Mouse (Mus musculus): ENCODE data around the gene Gm9844. TPM values are rescaled to one million over a fixed set of nuclear protein-coding genes. Genes with fewer than 3 reads are reported as not detected.

Gene Gm9844
- polyA plus RNA-seq, 1 experiment from 2014 or later, result 20.8 TPM

- Histone ChIP-seq H3K27ac (ENCODE audit: low read length) (no peak overlapping the region), H3K4me1 (ENCODE audit: control insufficient read depth, insufficient read depth, low read length) (no peaks in the 10 kb centered on the region), H3K9ac (ENCODE audit: low read length) (no peak overlapping the region), H3K4me2 (ENCODE audit: low read depth, low read length) (no peak overlapping the region), H3K36me3 (ENCODE audit: control insufficient read depth, insufficient read depth) (no peaks in the 10 kb centered on the region), H3K9me3 (replicated peaks; ENCODE audit: control insufficient read depth, low read length) (no peaks in the 10 kb centered on the region), H3K4me3 (ENCODE audit: low read length) (no peak overlapping the region), H3K27me3 (ENCODE audit: control insufficient read depth, insufficient read depth, low read length) (no peaks in the 10 kb centered on the region)
- no peak for ATAC-seq (replicated peaks; ENCODE audit: extremely low read depth, insufficient read depth, low FRiP score)
- 43% methylated on average over 6 of the region's 6 CpGs for WGBS
Measured at GRCm38 (mm10) chr7:24856460-24857120, 5.4 kb upstream of the Gm9844 start.

GRCm38 (mm10) chr7:24859234-24859633 lies 2.8 kb upstream of the Gm9844 start:
- no peaks in the 10 kb centered on the region for H3K36me3 ChIP-seq (ENCODE audit: control insufficient read depth, insufficient read depth)
- no peaks in the 10 kb centered on the region for H3K9me3 ChIP-seq (replicated peaks; ENCODE audit: control insufficient read depth, low read length)
- no peaks in the 10 kb centered on the region for H3K27me3 ChIP-seq (ENCODE audit: control insufficient read depth, insufficient read depth, low read length)
- no peak for ATAC-seq (replicated peaks; ENCODE audit: extremely low read depth, insufficient read depth, low FRiP score)
- no peak overlapping the region for H3K4me3 ChIP-seq (ENCODE audit: low read length)
- no peak overlapping the region for H3K4me2 ChIP-seq (ENCODE audit: low read depth, low read length)
- no peak overlapping the region for H3K27ac ChIP-seq (ENCODE audit: low read length)
- no peak overlapping the region for H3K9ac ChIP-seq (ENCODE audit: low read length)
- no peaks in the 10 kb centered on the region for H3K4me1 ChIP-seq (ENCODE audit: control insufficient read depth, insufficient read depth, low read length)
- WGBS, result 73% methylated on average over 5 of the region's 5 CpGs

- Histone ChIP-seq H3K27ac (ENCODE audit: low read length) (no peak overlapping the region), H3K9ac (ENCODE audit: low read length) (no peak overlapping the region), H3K27me3 (ENCODE audit: control insufficient read depth, insufficient read depth, low read length) (no peaks in the 10 kb centered on the region), H3K36me3 (ENCODE audit: control insufficient read depth, insufficient read depth) (no peaks in the 10 kb centered on the region), H3K4me2 (ENCODE audit: low read depth, low read length) (no peak overlapping the region), H3K9me3 (replicated peaks; ENCODE audit: control insufficient read depth, low read length) (no peaks in the 10 kb centered on the region), H3K4me1 (ENCODE audit: control insufficient read depth, insufficient read depth, low read length) (no peaks in the 10 kb centered on the region), H3K4me3 (ENCODE audit: low read length) (no peak overlapping the region)
- WGBS, result 76% methylated on average over 4 of the region's 4 CpGs
- ATAC-seq (replicated peaks; ENCODE audit: extremely low read depth, insufficient read depth, low FRiP score), result no peak
Measured at GRCm38 (mm10) chr7:24862853-24863252, 840 bp downstream of the Gm9844 start.

GRCm38 (mm10) chr7:24864156-24864555 lies 2.1 kb downstream of the Gm9844 start:
- Histone ChIP-seq H3K4me3 (ENCODE audit: low read length) (no peak overlapping the region), H3K9ac (ENCODE audit: low read length) (no peak overlapping the region), H3K27me3 (ENCODE audit: control insufficient read depth, insufficient read depth, low read length) (peaks cover 3% of the 10 kb centered on the region; the same call in 1 of the 2 replicates), H3K4me1 (ENCODE audit: control insufficient read depth, insufficient read depth, low read length) (no peaks in the 10 kb centered on the region), H3K4me2 (ENCODE audit: low read depth, low read length) (no peak overlapping the region), H3K9me3 (replicated peaks; ENCODE audit: control insufficient read depth, low read length) (no peaks in the 10 kb centered on the region), H3K27ac (ENCODE audit: low read length) (no peak overlapping the region), H3K36me3 (ENCODE audit: control insufficient read depth, insufficient read depth) (no peaks in the 10 kb centered on the region)
- no peak for ATAC-seq (replicated peaks; ENCODE audit: extremely low read depth, insufficient read depth, low FRiP score)
- WGBS, result 33% methylated on average over 6 of the region's 6 CpGs

- WGBS, result 63% methylated on average over 17 of the region's 17 CpGs
- no peak overlapping the region for H3K4me2 ChIP-seq (ENCODE audit: low read depth, low read length)
- no peak overlapping the region for H3K9ac ChIP-seq (ENCODE audit: low read length)
- H3K9me3 ChIP-seq (replicated peaks; ENCODE audit: control insufficient read depth, low read length), result 0 out of 2 replicates have a peak, but pooled peaks cover 5% of the 10 kb centered on the region
- no peak overlapping the region for H3K4me3 ChIP-seq (ENCODE audit: low read length)
- H3K4me1 ChIP-seq (ENCODE audit: control insufficient read depth, insufficient read depth, low read length), result no peaks in the 10 kb centered on the region
- H3K36me3 ChIP-seq (ENCODE audit: control insufficient read depth, insufficient read depth), result no peaks in the 10 kb centered on the region
- H3K27ac ChIP-seq (ENCODE audit: low read length), result no peak overlapping the region
- peaks cover 20% of the 10 kb centered on the region for H3K27me3 ChIP-seq (ENCODE audit: control insufficient read depth, insufficient read depth, low read length)
- no peak for ATAC-seq (replicated peaks; ENCODE audit: extremely low read depth, insufficient read depth, low FRiP score)
Measured at GRCm38 (mm10) chr7:24869080-24869479, 7.1 kb downstream of the Gm9844 start.

- Histone ChIP-seq H3K36me3 (ENCODE audit: control insufficient read depth, insufficient read depth) (no peaks in the 10 kb centered on the region), H3K27me3 (ENCODE audit: control insufficient read depth, insufficient read depth, low read length) (peaks cover 20% of the 10 kb centered on the region), H3K9me3 (replicated peaks; ENCODE audit: control insufficient read depth, low read length) (0 out of 2 replicates have a peak, but pooled peaks cover 5% of the 10 kb centered on the region), H3K4me1 (ENCODE audit: control insufficient read depth, insufficient read depth, low read length) (no peaks in the 10 kb centered on the region), H3K27ac (ENCODE audit: low read length) (no peak within 1 kb of the TSS), H3K4me3 (ENCODE audit: low read length) (no peak within 1 kb of the TSS), H3K4me2 (ENCODE audit: low read depth, low read length) (no peak within 1 kb of the TSS), H3K9ac (ENCODE audit: low read length) (no peak within 1 kb of the TSS)
- WGBS, result 41% methylated on average over 40 of the region's 41 CpGs
- ATAC-seq (replicated peaks; ENCODE audit: extremely low read depth, insufficient read depth, low FRiP score), result no peak
Measured at GRCm38 (mm10) chr7:24869532-24870165, 7.6 kb downstream of the Gm9844 start, which contains the start of the genes Lypd4 and Dmrtc2. Gene Lypd4 (minus strand): TSS chr7:24869941. Gene Dmrtc2 (plus strand): TSS chr7:24870057.

GRCm38 (mm10) chr7:24877588-24877987 lies 15.6 kb downstream of the Gm9844 start:
- Histone ChIP-seq H3K4me1 (ENCODE audit: control insufficient read depth, insufficient read depth, low read length) (no peaks in the 10 kb centered on the region), H3K27me3 (ENCODE audit: control insufficient read depth, insufficient read depth, low read length) (no peaks in the 10 kb centered on the region), H3K9me3 (replicated peaks; ENCODE audit: control insufficient read depth, low read length) (no peaks in the 10 kb centered on the region), H3K27ac (ENCODE audit: low read length) (no peak overlapping the region), H3K36me3 (ENCODE audit: control insufficient read depth, insufficient read depth) (no peaks in the 10 kb centered on the region), H3K9ac (ENCODE audit: low read length) (no peak overlapping the region), H3K4me2 (ENCODE audit: low read depth, low read length) (no peak overlapping the region), H3K4me3 (ENCODE audit: low read length) (no peak overlapping the region)
- whole genome bisulfite sequencing, result 75% methylated on average over 3 of the region's 3 CpGs
- ATAC-seq (replicated peaks; ENCODE audit: extremely low read depth, insufficient read depth, low FRiP score), result no peak

GRCm38 (mm10) chr7:24879620-24880019 lies 17.6 kb downstream of the Gm9844 start:
- Histone ChIP-seq H3K36me3 (ENCODE audit: control insufficient read depth, insufficient read depth) (no peaks in the 10 kb centered on the region), H3K27me3 (ENCODE audit: control insufficient read depth, insufficient read depth, low read length) (no peaks in the 10 kb centered on the region), H3K4me1 (ENCODE audit: control insufficient read depth, insufficient read depth, low read length) (no peaks in the 10 kb centered on the region), H3K4me3 (ENCODE audit: low read length) (no peak overlapping the region), H3K9me3 (replicated peaks; ENCODE audit: control insufficient read depth, low read length) (no peaks in the 10 kb centered on the region), H3K9ac (ENCODE audit: low read length) (no peak overlapping the region), H3K27ac (ENCODE audit: low read length) (no peak overlapping the region), H3K4me2 (ENCODE audit: low read depth, low read length) (no peak overlapping the region)
- ATAC-seq (replicated peaks; ENCODE audit: extremely low read depth, insufficient read depth, low FRiP score), result no peak
- 33% methylated on average over 2 of the region's 2 CpGs for WGBS

- H3K9me3 ChIP-seq (replicated peaks; ENCODE audit: control insufficient read depth, low read length), result no peaks in the 10 kb centered on the region
- H3K27me3 ChIP-seq (ENCODE audit: control insufficient read depth, insufficient read depth, low read length), result no peaks in the 10 kb centered on the region
- no peak for ATAC-seq (replicated peaks; ENCODE audit: extremely low read depth, insufficient read depth, low FRiP score)
- H3K9ac ChIP-seq (ENCODE audit: low read length), result no peak overlapping the region
- H3K36me3 ChIP-seq (ENCODE audit: control insufficient read depth, insufficient read depth), result peaks cover 11% of the 10 kb centered on the region
- H3K27ac ChIP-seq (ENCODE audit: low read length), result no peak overlapping the region
- 87% methylated on average over 9 of the region's 9 CpGs for WGBS
- H3K4me3 ChIP-seq (ENCODE audit: low read length), result no peak overlapping the region
- H3K4me1 ChIP-seq (ENCODE audit: control insufficient read depth, insufficient read depth, low read length), result peaks cover 19% of the 10 kb centered on the region
- H3K4me2 ChIP-seq (ENCODE audit: low read depth, low read length), result no peak overlapping the region
Measured at GRCm38 (mm10) chr7:24882416-24883199, 20.6 kb downstream of the Gm9844 start.
